Mouse (Mus musculus) midbrain, embryonic 11.5 days (tissue): ENCODE results near the gene Smtnl1. TPM values are rescaled to one million over a fixed set of nuclear protein-coding genes. Genes with fewer than 3 reads are reported as not detected.

Experiments
- ATAC-seq: fragments of 200-750 bp; cut with Nextera tagmentation; 2 replicates; pipeline ENCODE4 v1.8.0; 2017; ENCODE audit warnings: moderate TSS enrichment, moderate library complexity; ENCODE audit not compliant: low FRiP score
- DNase-seq: peaks from one replicate; pipeline ENCODE4 v3.0.0; 2015; ENCODE audit warnings: low spot score; ENCODE audit errors: missing footprints
- H3K27ac ChIP-seq: fragments of 300-500 bp; sonication (generic); 2 replicates; pipeline ENCODE4 v1.5.1; 2014; ENCODE audit warnings: low read depth, low read length
- H3K27me3 ChIP-seq: fragments of 300-500 bp; sonication (generic); 2 replicates; pipeline ENCODE4 v1.6.1; 2014; ENCODE audit warnings: mild to moderate bottlenecking, low read length, moderate library complexity, mixed read lengths; ENCODE audit not compliant: control insufficient read depth, insufficient read depth
- H3K36me3 ChIP-seq: fragments of 300-500 bp; sonication (generic); 2 replicates; pipeline ENCODE4 v1.6.1; 2014; ENCODE audit warnings: mild to moderate bottlenecking, low read length, moderate library complexity, mixed read lengths; ENCODE audit not compliant: control insufficient read depth, insufficient read depth
- H3K4me1 ChIP-seq: fragments of 300-500 bp; sonication (generic); 2 replicates; pipeline ENCODE4 v1.6.1; 2014; ENCODE audit warnings: low read length; ENCODE audit not compliant: control insufficient read depth, insufficient read depth
- H3K4me2 ChIP-seq: fragments of 300-500 bp; sonication (generic); 2 replicates; pipeline ENCODE4 v1.6.1; 2014; ENCODE audit warnings: mild to moderate bottlenecking, moderate library complexity
- H3K4me3 ChIP-seq: fragments of 300-500 bp; sonication (generic); 2 replicates; pipeline ENCODE4 v1.5.1; 2014; ENCODE audit warnings: low read depth, low read length
- H3K9ac ChIP-seq: fragments of 300-500 bp; sonication (generic); 2 replicates; pipeline ENCODE4 v1.6.1; 2014; ENCODE audit warnings: low read length
- H3K9me3 ChIP-seq: fragments of 300-500 bp; sonication (generic); 2 replicates; pipeline ENCODE4 v1.6.1; 2016; ENCODE audit warnings: low read length; ENCODE audit not compliant: control insufficient read depth
- WGBS: fragments of 180-500 bp; shearing (Covaris S2); extraction: QIAGEN DNeasy Blood & Tissue Kit; methylation state at CpG from one replicate; pipeline ENCODE4 v1.1.7; 2014; 5-methylcytosine and 5-hydroxymethylcytosine counted together
- polyA plus RNA-seq: library from polyadenylated mRNA; unstranded; fragments of >200 nt; fragmentation: Nextera tagmentation; extraction: Ambion mirVana; gene quantifications from 2 replicates; pipeline ENCODE4 v1.2.1, GENCODE M21; 2014

The Smtnl1 gene
- polyA plus RNA-seq, 1 experiment from 2014 or later: not detected

DNA sequence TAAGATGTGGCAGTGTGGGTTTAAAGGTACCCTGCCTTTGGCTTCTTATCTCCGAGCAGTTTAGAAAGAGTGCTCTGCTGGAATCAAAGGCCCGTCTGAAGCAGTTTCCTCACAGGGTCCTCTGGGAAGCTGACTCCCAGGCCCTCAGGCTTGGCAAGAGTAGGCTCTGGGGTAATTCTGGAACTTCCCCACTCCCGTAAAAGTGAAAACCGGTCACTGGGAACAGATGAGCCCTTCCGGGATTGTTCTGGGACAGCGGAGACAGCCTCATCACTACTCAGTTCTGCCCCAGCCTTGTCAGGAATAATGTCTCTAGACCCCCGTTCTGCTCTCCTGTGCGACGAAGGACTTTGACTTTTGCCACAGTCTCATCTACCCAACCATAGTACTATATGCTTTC is 32.0 kb downstream of the Smtnl1 start:
- Histone ChIP-seq H3K9me3 (no peaks in the 10 kb centered on the region), H3K4me3 (no peak overlapping the region), H3K27ac (no peak overlapping the region), H3K4me1 (no peaks in the 10 kb centered on the region), H3K4me2 (no peak overlapping the region), H3K9ac (no peak overlapping the region), H3K36me3 (no peaks in the 10 kb centered on the region), H3K27me3 (no peaks in the 10 kb centered on the region)
- 57% methylated on average over 9 of the region's 9 CpGs for WGBS
- DNase-seq (no peak), ATAC-seq (no peak)

DNA sequence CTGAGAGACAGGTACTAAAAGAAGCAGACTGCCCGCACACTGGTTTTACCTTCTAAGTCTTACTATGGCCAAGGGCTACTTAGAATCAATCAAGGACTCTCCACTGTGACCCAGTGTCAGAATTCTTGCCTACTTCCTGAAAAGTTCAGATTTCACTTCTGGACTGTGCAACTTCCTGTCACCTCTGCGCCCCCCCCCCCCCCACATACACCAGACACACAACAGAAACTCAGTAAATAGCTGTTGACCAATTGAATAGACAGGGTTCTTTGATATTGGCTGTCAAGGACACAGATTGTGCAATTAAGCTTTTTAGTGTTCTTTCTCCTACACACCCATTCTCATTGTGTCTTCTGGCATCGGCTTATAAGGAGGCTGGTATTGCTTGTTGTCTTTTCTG is 34.1 kb downstream of the Smtnl1 start:
- WGBS: 87% methylated on average over 3 of the region's 3 CpGs
- Histone ChIP-seq H3K27me3 (no peaks in the 10 kb centered on the region), H3K9ac (no peak overlapping the region), H3K27ac (no peak overlapping the region), H3K4me1 (no peaks in the 10 kb centered on the region), H3K36me3 (no peaks in the 10 kb centered on the region), H3K4me3 (no peak overlapping the region), H3K9me3 (no peaks in the 10 kb centered on the region), H3K4me2 (no peak overlapping the region)
- ATAC-seq (no peak), DNase-seq (no peak)

DNA sequence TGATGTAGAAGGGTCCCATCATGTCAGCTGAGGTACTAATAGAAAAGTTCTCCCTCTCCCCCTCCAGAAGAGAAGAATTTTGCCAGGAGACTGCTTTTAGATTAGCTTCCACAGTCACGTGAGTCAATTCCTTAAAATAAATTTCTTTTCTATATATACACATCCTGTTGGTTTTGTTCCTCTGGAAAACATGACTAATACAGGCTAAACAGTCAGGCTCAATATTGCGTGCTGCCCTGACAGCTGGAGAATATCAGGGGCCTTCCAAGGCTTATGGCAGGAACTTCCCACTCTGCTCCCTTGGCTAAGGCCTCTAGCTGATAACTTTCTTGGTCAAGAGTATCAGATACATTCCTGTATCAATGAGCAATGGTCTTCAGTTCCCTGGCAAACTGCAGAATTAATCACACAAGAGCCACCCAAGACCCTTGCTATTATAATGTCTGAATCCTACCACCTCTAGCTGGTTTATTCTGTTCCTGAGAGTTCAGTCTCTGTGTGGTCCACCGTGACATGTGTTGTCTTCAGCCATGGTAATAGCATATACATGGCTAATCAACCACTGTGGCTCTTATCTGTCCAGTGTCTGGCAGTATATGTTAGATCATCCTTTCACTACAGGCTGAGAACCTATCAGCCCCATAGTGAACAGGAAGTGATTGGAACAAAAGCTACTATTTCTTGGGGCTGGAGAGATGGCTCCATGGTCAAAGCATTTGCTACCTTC is 38.4 kb downstream of the Smtnl1 start:
- Histone ChIP-seq H3K4me2 (no peak overlapping the region), H3K4me1 (no peaks in the 10 kb centered on the region), H3K9ac (no peak overlapping the region), H3K27ac (no peak overlapping the region), H3K9me3 (no peaks in the 10 kb centered on the region), H3K4me3 (no peak overlapping the region), H3K27me3 (no peaks in the 10 kb centered on the region), H3K36me3 (no peaks in the 10 kb centered on the region)
- WGBS: 86% methylated on average over 3 of the region's 3 CpGs
- ATAC-seq: no peak
- DNase-seq: no peak

DNA sequence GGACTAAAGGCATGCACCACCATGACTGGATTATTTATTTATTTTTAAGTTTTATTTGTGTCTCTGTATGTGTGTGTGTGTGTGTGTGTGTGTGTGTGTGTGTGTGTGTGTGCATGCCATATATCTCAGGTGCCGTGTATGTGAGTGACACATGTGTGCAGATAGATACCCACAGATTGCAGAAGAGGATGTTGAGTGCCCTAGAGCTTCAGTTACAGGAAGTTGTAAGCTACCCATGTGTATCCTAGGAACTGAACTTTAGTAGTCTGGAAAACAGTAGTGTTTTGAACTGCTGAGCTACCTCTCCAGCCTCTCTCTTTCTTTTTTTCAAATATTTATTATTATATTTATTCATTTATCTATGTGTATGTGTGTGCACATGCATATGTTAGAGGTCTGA is 39.1 kb downstream of the Smtnl1 start:
- no peak overlapping the region for H3K9ac ChIP-seq
- no peak for ATAC-seq
- no peak for DNase-seq
- H3K36me3 ChIP-seq: no peaks in the 10 kb centered on the region
- 95% methylated on average over 1 of the region's 1 CpGs for WGBS
- no peaks in the 10 kb centered on the region for H3K27me3 ChIP-seq
- H3K4me1 ChIP-seq: no peaks in the 10 kb centered on the region
- no peak overlapping the region for H3K4me3 ChIP-seq
- H3K27ac ChIP-seq: no peak overlapping the region
- no peaks in the 10 kb centered on the region for H3K9me3 ChIP-seq
- no peak overlapping the region for H3K4me2 ChIP-seq

DNA sequence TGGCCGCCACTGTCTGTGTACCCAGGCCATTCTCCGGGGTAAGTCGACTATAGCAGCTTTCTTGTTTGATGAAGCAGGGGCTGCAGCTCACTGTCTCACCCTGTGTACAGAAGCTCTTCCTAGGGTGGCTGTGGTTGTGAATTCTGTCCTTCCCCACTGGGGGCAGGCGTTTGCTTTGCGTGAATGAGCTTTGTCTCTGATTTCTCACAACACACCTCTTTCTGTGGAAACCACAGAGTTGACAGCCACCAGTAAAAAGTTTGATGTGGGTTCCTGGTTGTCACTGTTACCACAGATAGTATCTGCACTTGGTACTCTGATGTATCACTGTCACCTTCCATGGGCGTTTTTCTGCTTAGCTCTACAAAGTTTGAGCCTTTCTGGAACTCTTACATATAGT is 43.2 kb downstream of the Smtnl1 start:
- H3K9ac ChIP-seq: no peak overlapping the region
- H3K9me3 ChIP-seq: no peaks in the 10 kb centered on the region
- H3K36me3 ChIP-seq: no peaks in the 10 kb centered on the region
- no peak overlapping the region for H3K4me2 ChIP-seq
- no peak for DNase-seq
- peaks cover 6% of the 10 kb centered on the region for H3K4me1 ChIP-seq
- 54% methylated on average over 6 of the region's 6 CpGs for WGBS
- no peak overlapping the region for H3K27ac ChIP-seq
- H3K4me3 ChIP-seq: no peak overlapping the region
- no peak for ATAC-seq
- no peaks in the 10 kb centered on the region for H3K27me3 ChIP-seq

DNA sequence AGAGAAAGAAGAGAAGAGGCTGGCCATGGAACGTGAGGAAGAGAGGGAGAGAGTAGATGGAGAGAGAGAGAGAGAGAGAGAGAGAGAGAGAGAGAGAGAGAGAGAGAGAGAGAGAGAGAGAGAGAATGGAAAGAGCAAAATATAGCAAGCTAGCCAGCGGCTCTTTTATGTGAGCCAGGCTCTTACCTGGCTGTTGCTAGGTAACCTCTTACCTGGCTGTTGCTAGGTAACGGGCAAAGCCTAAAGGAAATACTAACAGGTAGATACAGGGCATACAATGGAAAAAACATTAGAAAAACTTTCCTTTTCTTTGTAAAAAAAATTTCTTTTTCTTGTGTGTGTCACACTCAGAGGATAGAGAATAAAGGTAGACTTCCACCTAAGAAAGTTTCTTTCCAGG is 44.7 kb downstream of the Smtnl1 start:
- no peak overlapping the region for H3K4me2 ChIP-seq
- H3K27ac ChIP-seq: no peak overlapping the region
- H3K9me3 ChIP-seq: no peaks in the 10 kb centered on the region
- H3K9ac ChIP-seq: no peak overlapping the region
- peaks cover 9% of the 10 kb centered on the region for H3K4me1 ChIP-seq
- H3K27me3 ChIP-seq: no peaks in the 10 kb centered on the region
- no peak for DNase-seq
- no peak overlapping the region for H3K4me3 ChIP-seq
- no peaks in the 10 kb centered on the region for H3K36me3 ChIP-seq
- ATAC-seq: no peak
- WGBS: 64% methylated on average over 3 of the region's 3 CpGs

DNA sequence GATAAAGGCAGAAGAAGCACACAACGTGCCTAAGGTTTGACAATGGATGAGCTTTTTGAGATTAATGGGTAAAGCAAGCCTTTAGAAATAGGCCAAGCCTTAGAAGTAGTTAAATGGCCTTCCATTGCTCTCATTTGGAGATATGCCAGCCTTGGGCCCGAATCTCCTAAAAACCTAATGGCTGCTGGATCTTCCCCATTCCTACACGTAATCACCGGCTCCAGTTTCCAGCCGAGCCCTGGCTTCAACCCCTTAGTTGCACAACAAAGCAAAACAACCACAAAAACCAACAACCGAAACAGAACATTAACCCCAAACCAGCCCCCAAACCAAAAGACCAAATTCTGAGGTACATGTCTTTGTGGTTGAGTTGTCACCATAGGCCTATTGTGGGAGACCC is 46.8 kb downstream of the Smtnl1 start:
- H3K4me1 ChIP-seq: peaks cover 9% of the 10 kb centered on the region
- DNase-seq (no peak), ATAC-seq (no peak)
- no peak overlapping the region for H3K9ac ChIP-seq
- H3K4me3 ChIP-seq: no peak overlapping the region
- H3K27ac ChIP-seq: peak overlapping the region; percentile 52; the same call in 1 of the 2 replicates
- H3K4me2 ChIP-seq: no peak overlapping the region
- 83% methylated on average over 6 of the region's 6 CpGs for WGBS
- no peaks in the 10 kb centered on the region for H3K36me3 ChIP-seq
- H3K27me3 ChIP-seq: no peaks in the 10 kb centered on the region
- no peaks in the 10 kb centered on the region for H3K9me3 ChIP-seq

DNA sequence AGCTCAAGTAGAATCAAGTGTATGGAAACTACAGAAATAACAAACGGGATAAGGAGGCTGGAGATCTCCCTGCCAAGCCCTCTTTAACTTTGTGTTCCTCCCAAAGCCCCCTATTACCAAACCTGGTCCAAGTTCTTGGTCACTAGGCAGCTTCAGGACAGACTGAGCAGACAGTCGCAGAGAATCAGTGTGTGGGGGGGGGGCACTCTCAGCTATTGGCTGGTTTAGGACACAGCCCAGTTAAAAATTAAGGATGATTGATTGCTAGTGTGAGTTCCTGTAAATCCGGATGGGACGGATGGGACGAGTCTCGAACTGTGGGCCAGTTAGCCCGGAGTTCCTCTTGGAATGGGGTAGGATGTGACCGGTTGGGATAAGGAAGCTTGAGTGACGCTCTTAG is 47.2 kb downstream of the Smtnl1 start, which contains the start of gene Serping1:
Gene Serping1 (minus strand): TSS at position 204 of the 400 bp plus-strand sequence.
- H3K27me3 ChIP-seq: no peaks in the 10 kb centered on the region
- peak; percentile 51 for ATAC-seq
- DNase-seq: peak; percentile 86
- peak within 1 kb of the TSS; percentile 49 for H3K4me2 ChIP-seq
- H3K9me3 ChIP-seq: no peaks in the 10 kb centered on the region
- WGBS: 69% methylated on average over 9 of the region's 9 CpGs
- H3K4me1 ChIP-seq: peaks cover 9% of the 10 kb centered on the region
- peak within 1 kb of the TSS; percentile 23 for H3K4me3 ChIP-seq
- H3K36me3 ChIP-seq: no peaks in the 10 kb centered on the region
- H3K9ac ChIP-seq: peak within 1 kb of the TSS; percentile 62
- peak within 1 kb of the TSS; percentile 89 for H3K27ac ChIP-seq

DNA sequence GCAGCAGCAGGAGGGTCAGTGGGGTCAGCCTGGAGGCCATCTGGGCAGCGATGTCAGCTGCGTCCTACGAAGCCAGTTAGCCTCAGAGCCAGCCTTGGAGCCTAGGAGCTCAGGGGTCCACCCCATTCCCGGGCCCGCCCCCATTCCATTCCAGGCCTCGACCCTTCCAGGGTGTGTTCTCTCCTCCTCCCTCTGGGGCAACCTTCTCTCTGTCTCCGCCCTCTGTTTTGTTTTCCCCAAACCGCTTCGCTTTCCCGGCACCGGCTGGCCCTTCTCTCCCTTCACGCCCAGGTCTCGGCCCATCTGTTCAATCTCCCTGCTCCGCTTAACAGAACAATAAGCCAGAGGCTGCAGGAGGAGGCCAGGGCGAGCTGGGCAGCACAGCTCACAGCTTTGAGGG is 47.7 kb downstream of the Smtnl1 start:
- Histone ChIP-seq H3K4me1 (peaks cover 9% of the 10 kb centered on the region), H3K36me3 (no peaks in the 10 kb centered on the region), H3K4me3 (peak overlapping the region; percentile 23), H3K9me3 (no peaks in the 10 kb centered on the region), H3K9ac (peak overlapping the region; percentile 62), H3K27ac (peak overlapping the region; percentile 89), H3K27me3 (no peaks in the 10 kb centered on the region), H3K4me2 (peak overlapping the region; percentile 49)
- under 1% methylated on average over 14 of the region's 15 CpGs for WGBS
- ATAC-seq (peak; percentile 97), DNase-seq (peak; percentile 97)
